Mouse (Mus musculus): ENCODE data around the gene Snapc4.

Snapc4 gene

DNA sequence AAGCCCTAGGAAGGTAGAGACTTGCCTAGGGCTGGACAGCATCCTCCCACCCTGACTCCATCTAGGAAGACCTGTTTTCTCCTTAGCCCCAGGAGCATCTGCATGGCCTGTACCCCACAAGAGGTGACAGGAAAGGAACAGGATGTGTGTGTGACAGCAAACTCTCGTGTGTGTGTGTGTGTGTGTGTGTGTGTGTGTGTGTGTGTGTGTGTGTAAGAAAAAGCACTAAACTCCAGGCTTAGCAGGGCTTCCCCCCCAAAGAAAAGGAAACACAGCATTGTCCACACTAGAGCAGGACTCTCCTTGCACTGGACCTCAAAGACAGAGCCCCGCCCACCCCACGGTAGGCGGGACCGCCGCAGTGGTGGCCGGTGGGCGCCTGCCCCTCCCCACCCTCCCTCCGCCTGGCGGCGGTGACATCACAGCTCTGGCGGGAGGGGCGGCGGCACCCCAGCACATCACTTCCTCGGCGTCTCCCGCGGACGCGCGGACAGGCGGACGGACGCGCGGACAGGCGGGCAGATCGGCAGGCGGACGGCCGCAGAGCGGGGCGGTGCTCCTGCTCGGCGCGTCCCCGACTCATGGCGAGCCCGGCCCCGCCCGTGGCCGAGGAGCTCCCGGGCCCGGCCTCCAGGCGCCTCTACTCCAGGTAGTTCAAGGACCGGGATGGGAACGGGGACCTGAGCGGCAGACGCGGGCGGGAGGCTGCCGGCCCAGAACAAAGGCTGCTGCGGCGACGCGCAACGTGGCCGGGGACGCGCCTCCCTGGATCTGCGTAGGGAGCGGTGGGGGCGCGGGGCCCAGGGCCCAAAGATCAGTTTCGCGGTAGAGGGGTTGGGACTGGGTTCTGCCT lies 65.2 kb downstream of the Snapc4 start, which contains the start of gene Gpsm1:
Gene Gpsm1, plus strand, starts transcription at position 444 of the 853 bp plus-strand sequence.
- peak; percentile 81 for DNase-seq (ENCODE audit: low read depth, low spot score)

DNA sequence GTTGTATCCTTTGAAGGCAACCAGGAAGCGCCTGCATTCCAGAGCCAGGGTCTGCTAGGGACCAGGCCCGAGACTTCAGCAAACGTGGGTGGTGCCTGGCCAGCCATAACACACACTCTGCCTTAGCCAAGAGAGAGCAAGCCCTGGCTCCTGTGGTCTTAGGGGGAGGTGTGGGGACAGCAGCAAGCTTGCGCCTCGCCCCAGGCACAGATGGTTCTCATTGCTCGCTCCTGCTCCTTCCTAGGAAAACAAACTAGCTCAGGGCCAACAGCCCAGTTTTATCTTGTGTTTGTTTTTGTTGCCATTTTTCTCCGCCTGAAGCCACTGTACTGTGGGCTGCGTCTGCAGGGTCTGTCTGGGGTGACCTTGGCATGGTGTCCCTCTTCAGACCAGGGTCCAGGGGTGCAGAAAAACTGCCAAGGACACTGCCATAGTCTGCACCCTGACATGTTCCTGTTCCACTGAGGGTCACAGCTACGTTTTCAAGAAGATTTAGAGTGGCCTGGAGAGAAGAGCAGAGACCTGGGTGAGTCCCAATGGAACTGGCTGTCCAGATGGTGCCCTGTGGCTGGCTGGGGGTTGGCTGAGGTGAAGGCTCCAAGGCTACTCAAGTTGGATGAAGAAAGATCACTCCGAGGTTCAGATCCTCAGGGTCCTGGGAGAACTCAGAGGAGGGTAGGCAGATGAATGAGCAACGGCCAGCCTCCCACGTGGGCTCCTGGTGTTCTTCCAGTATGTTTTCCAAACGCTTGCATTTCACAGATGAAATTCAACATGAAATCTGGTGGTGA lies 66.0 kb downstream of the Snapc4 start:
- no peak for DNase-seq (ENCODE audit: low read depth, low spot score)

DNA sequence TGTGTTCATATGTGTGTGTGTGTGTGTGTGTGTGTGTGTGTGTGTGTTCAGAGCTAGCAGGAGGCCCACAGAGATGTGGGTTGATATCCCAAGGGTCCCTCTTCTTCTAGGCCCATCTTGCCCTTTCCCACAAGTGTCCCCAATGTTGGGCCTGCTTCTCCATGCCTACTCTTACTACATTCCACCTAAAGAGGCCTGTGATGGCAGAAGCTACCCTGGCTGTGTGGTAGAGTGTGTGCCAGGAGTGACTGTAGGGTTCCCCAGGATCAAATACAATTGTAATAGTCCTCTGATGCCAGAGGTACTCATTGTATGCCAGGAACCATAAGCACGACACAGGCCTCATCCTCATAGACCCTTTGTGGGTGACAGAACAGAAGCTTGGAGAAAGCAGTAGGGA lies 67.1 kb downstream of the Snapc4 start:
- no peak for DNase-seq (ENCODE audit: low read depth, low spot score)

DNA sequence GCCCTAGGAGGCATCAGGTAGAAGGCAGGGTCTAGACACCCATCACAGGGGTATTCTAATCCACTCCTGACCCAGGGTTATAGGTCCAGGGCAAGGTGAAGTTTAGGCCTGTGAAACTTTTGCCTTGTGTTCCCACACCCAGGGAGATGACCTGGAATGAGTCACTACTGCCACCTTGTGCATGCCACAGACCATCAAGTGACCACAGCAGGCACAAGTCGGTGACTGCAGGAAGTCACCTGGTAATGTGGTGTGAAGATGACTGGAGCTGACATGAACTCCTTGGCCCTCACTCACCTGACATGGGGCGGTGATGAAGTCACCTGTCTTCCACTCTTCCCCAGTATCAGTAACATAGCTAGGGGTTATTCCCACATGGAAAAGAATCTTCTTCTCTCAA lies 67.6 kb downstream of the Snapc4 start:
- DNase-seq (ENCODE audit: low read depth, low spot score): peak; percentile 58
